Mouse (Mus musculus): Measurements from ENCODE around the gene Grid2ip. TPM values are rescaled to one million over a fixed set of nuclear protein-coding genes. Genes with fewer than 3 reads are reported as not detected.

Gene Grid2ip
- total and polyA plus RNA-seq, 3 experiments: not detected

GRCm38 (mm10) chr5:143441298-143441697 lies 84.2 kb downstream of the Grid2ip start:
- TF ChIP-seq USF2 (conservative IDR thresholded peaks at IDR 0.05; ENCODE audit: low read depth, low read length) (no peak), RAD21 (IDR thresholded peaks at IDR 0.05; ENCODE audit: low read depth, low read length) (no peak), POLR2AphosphoS2 (IDR thresholded peaks at IDR 0.05; ENCODE audit: low read depth, low read length) (no peak), NELFE (IDR thresholded peaks at IDR 0.05; ENCODE audit: low read depth, low read length) (no peak), KAT2A (IDR thresholded peaks at IDR 0.05; ENCODE audit: insufficient replicate concordance, low read length) (no peak), NRF1 (IDR thresholded peaks at IDR 0.05; ENCODE audit: low read depth, low read length) (no peak), UBTF (IDR thresholded peaks at IDR 0.05; ENCODE audit: low read depth, low read length) (no peak), CHD1 (IDR thresholded peaks at IDR 0.05; ENCODE audit: low read depth, low read length) (no peak), ZKSCAN1 (IDR thresholded peaks at IDR 0.05; ENCODE audit: borderline replicate concordance, low read depth, low read length) (no peak), ELF1 (IDR thresholded peaks at IDR 0.05; ENCODE audit: low read depth, low read length) (no peak), JUND (conservative IDR thresholded peaks at IDR 0.05; ENCODE audit: low read depth, low read length) (no peak), E2F4 (IDR thresholded peaks at IDR 0.05; ENCODE audit: insufficient replicate concordance, low read depth, low read length) (no peak), MYC (IDR thresholded peaks at IDR 0.05; ENCODE audit: low read depth, low read length) (no peak), JUN (IDR thresholded peaks at IDR 0.05; ENCODE audit: insufficient read depth, low read depth, low read length) (no peak), HCFC1 (IDR thresholded peaks at IDR 0.05; ENCODE audit: low read depth, low read length) (no peak), RCOR1 (conservative IDR thresholded peaks at IDR 0.05; ENCODE audit: low read depth, low read length) (no peak)
- Histone ChIP-seq H3K36me3 (replicated peaks in 1 of 2; ENCODE audit: control insufficient read depth in 1 of 2, insufficient read depth in 1 of 2, low read length in 1 of 2) (no peaks in the 10 kb centered on the region), H3K27ac (ENCODE audit: insufficient read depth, low read depth) (no peak overlapping the region), H3K9ac (ENCODE audit: insufficient read depth, low read depth) (no peak overlapping the region), H3K27me3 (replicated peaks) (no peaks in the 10 kb centered on the region), H3K4me1 (ENCODE audit: control insufficient read depth in 1 of 2, insufficient read depth in 2 of 2) (peaks cover 4 to 14% of the 10 kb centered on the region in 2 experiments; a peak in 3 of 4 replicates), H3K9me3 (replicated peaks; ENCODE audit: low read length) (no peaks in the 10 kb centered on the region), H3K4me3 (replicated peaks in 1 of 3; ENCODE audit: low read depth in 2 of 3, low read length in 2 of 3, poor library complexity in 1 of 3) (no peak overlapping the region), H3K79me2 (replicated peaks; ENCODE audit: control insufficient read depth, extremely low read depth, insufficient read depth, poor library complexity, severe bottlenecking) (no peaks in the 10 kb centered on the region), H3K4me2 (ENCODE audit: insufficient read depth, low read depth, poor library complexity, severe bottlenecking) (no peak overlapping the region)
- in situ Hi-C loops (cut with MboI; ENCODE audit: low pct_ligation_motif_present, low pct_unique_long_range_greater_than_20kb, low sequenced_read_pairs) (no loop called here), dilution Hi-C loops (cut with MboI; ENCODE audit: extremely low pct_ligation_motif_present, extremely low pct_unique_long_range_greater_than_20kb, low sequenced_read_pairs) (no loop called here)
- no peak for DNase-seq (ENCODE audit: extremely low read depth)

- H3K9ac ChIP-seq (ENCODE audit: insufficient read depth, low read depth): no peak overlapping the region
- TF ChIP-seq BHLHE40 (IDR thresholded peaks at IDR 0.05; ENCODE audit: low read depth, low read length) (peak; percentile 61), MYC (IDR thresholded peaks at IDR 0.05; ENCODE audit: low read depth, low read length) (0 out of 2 replicates have a peak, but pooled peaks have one; percentile 31), MAZ (IDR thresholded peaks at IDR 0.05; ENCODE audit: low read depth, low read length) (no peak), ZNF384 (IDR thresholded peaks at IDR 0.05; ENCODE audit: low read depth, low read length) (peak; percentile 59)
- H3K4me2 ChIP-seq (ENCODE audit: insufficient read depth, low read depth, poor library complexity, severe bottlenecking): no peak overlapping the region
- DNase-seq (ENCODE audit: extremely low read depth): peak; percentile 45
- in situ Hi-C loops (cut with MboI; ENCODE audit: low pct_ligation_motif_present, low pct_unique_long_range_greater_than_20kb, low sequenced_read_pairs): no loop called here
- H3K36me3 ChIP-seq (replicated peaks in 1 of 2; ENCODE audit: control insufficient read depth in 1 of 2, insufficient read depth in 1 of 2, low read length in 1 of 2): no peaks in the 10 kb centered on the region
- no peak overlapping the region for H3K4me3 ChIP-seq (replicated peaks in 1 of 3; ENCODE audit: low read depth in 2 of 3, low read length in 2 of 3, poor library complexity in 1 of 3)
- H3K9me3 ChIP-seq (replicated peaks; ENCODE audit: low read length): no peaks in the 10 kb centered on the region
- H3K79me2 ChIP-seq (replicated peaks; ENCODE audit: control insufficient read depth, extremely low read depth, insufficient read depth, poor library complexity, severe bottlenecking): no peaks in the 10 kb centered on the region
- no peaks in the 10 kb centered on the region for H3K27me3 ChIP-seq (replicated peaks)
- peaks cover 4 to 14% of the 10 kb centered on the region in 2 experiments; a peak in 3 of 4 replicates for H3K4me1 ChIP-seq (ENCODE audit: control insufficient read depth in 1 of 2, insufficient read depth in 2 of 2)
- no peak overlapping the region for H3K27ac ChIP-seq (ENCODE audit: insufficient read depth, low read depth)
- dilution Hi-C loops (cut with MboI; ENCODE audit: extremely low pct_ligation_motif_present, extremely low pct_unique_long_range_greater_than_20kb, low sequenced_read_pairs): no loop called here
Measured at GRCm38 (mm10) chr5:143441753-143442152, 84.6 kb downstream of the Grid2ip start.

Other genes with a start within 250 kb of the Grid2ip start
- 18.2 and 18.3 TPM in 2 replicates for gene Rnf216, start 244.3 kb upstream of the Grid2ip start, total RNA-seq (2012; rRNA removed)
- 15.5 and 17.6 TPM in 2 replicates for gene Rnf216, start 244.3 kb upstream of the Grid2ip start, total RNA-seq (2014; rRNA removed)
- gene Rnf216, start 244.3 kb upstream of the Grid2ip start, polyA plus RNA-seq (2012; ENCODE audit: insufficient read length, low read depth): 30.7 and 33.2 TPM in 2 replicates
- not detected in 2 replicates for gene Olfr718-ps1, start 209.8 kb upstream of the Grid2ip start, total RNA-seq (2012; rRNA removed)
- gene Olfr718-ps1, start 209.8 kb upstream of the Grid2ip start, total RNA-seq (2014; rRNA removed): not detected in 2 replicates
- gene Olfr718-ps1, start 209.8 kb upstream of the Grid2ip start, polyA plus RNA-seq (2012; ENCODE audit: insufficient read length, low read depth): not detected in 2 replicates
- gene Rbak, start 176.6 kb upstream of the Grid2ip start, total RNA-seq (2012; rRNA removed): 3.8 and 4.3 TPM in 2 replicates
- 4.9 and 5.1 TPM in 2 replicates for gene Rbak, start 176.6 kb upstream of the Grid2ip start, total RNA-seq (2014; rRNA removed)
- 6.1 and 6.9 TPM in 2 replicates for gene Rbak, start 176.6 kb upstream of the Grid2ip start, polyA plus RNA-seq (2012; ENCODE audit: insufficient read length, low read depth)
- not detected in 2 replicates for gene Spdye4b, start 176.3 kb upstream of the Grid2ip start, total RNA-seq (2012; rRNA removed)
- gene Spdye4b, start 176.3 kb upstream of the Grid2ip start, total RNA-seq (2014; rRNA removed): not detected in 2 replicates
- not detected in 2 replicates for gene Spdye4b, start 176.3 kb upstream of the Grid2ip start, polyA plus RNA-seq (2012; ENCODE audit: insufficient read length, low read depth)
- gene Spdye4a, start 130.4 kb upstream of the Grid2ip start, total RNA-seq (2012; rRNA removed): not detected in 2 replicates
- not detected in 2 replicates for gene Spdye4a, start 130.4 kb upstream of the Grid2ip start, total RNA-seq (2014; rRNA removed)
- not detected in 2 replicates for gene Spdye4a, start 130.4 kb upstream of the Grid2ip start, polyA plus RNA-seq (2012; ENCODE audit: insufficient read length, low read depth)
- 12.4 and 12.8 TPM in 2 replicates for gene Zfp12, start 122.2 kb upstream of the Grid2ip start, total RNA-seq (2012; rRNA removed)
- 15.9 and 18.8 TPM in 2 replicates for gene Zfp12, start 122.2 kb upstream of the Grid2ip start, total RNA-seq (2014; rRNA removed)
- gene Zfp12, start 122.2 kb upstream of the Grid2ip start, polyA plus RNA-seq (2012; ENCODE audit: insufficient read length, low read depth): 11.2 and 13.1 TPM in 2 replicates
- 2.3 and 3.6 TPM in 2 replicates for gene Zfp316, start 87.3 kb upstream of the Grid2ip start, total RNA-seq (2012; rRNA removed)
- gene Zfp316, start 87.3 kb upstream of the Grid2ip start, total RNA-seq (2014; rRNA removed): 0.84 and 1.1 TPM in 2 replicates
- gene Zfp316, start 87.3 kb upstream of the Grid2ip start, polyA plus RNA-seq (2012; ENCODE audit: insufficient read length, low read depth): 2.0 and 2.1 TPM in 2 replicates
- 0.13 TPM in 1 of 2 replicates, not detected in the other for gene Zfp853, start 63.7 kb upstream of the Grid2ip start, total RNA-seq (2012; rRNA removed)
- gene Zfp853, start 63.7 kb upstream of the Grid2ip start, total RNA-seq (2014; rRNA removed): not detected in 2 replicates
- 0.21 and 0.22 TPM in 2 replicates for gene Zfp853, start 63.7 kb upstream of the Grid2ip start, polyA plus RNA-seq (2012; ENCODE audit: insufficient read length, low read depth)
- 32.7 and 39.7 TPM in 2 replicates for gene E130309D02Rik, start 42.0 kb upstream of the Grid2ip start, total RNA-seq (2012; rRNA removed)
- gene E130309D02Rik, start 42.0 kb upstream of the Grid2ip start, total RNA-seq (2014; rRNA removed): 22.8 and 23.7 TPM in 2 replicates
- gene E130309D02Rik, start 42.0 kb upstream of the Grid2ip start, polyA plus RNA-seq (2012; ENCODE audit: insufficient read length, low read depth): 51.8 and 63.7 TPM in 2 replicates
- 16.3 and 18.7 TPM in 2 replicates for gene Zdhhc4, start 28.1 kb upstream of the Grid2ip start, total RNA-seq (2012; rRNA removed)
- gene Zdhhc4, start 28.1 kb upstream of the Grid2ip start, total RNA-seq (2014; rRNA removed): 19.9 and 22.7 TPM in 2 replicates
- gene Zdhhc4, start 28.1 kb upstream of the Grid2ip start, polyA plus RNA-seq (2012; ENCODE audit: insufficient read length, low read depth): 39.4 and 51.5 TPM in 2 replicates
- gene Kdelr2, start 46.5 kb downstream of the Grid2ip start, total RNA-seq (2012; rRNA removed): 77.7 and 91.7 TPM in 2 replicates
- 105 and 117 TPM in 2 replicates for gene Kdelr2, start 46.5 kb downstream of the Grid2ip start, total RNA-seq (2014; rRNA removed)
- gene Kdelr2, start 46.5 kb downstream of the Grid2ip start, polyA plus RNA-seq (2012; ENCODE audit: insufficient read length, low read depth): 53.2 and 75.7 TPM in 2 replicates
- gene Daglb, start 107.2 kb downstream of the Grid2ip start, total RNA-seq (2012; rRNA removed): 10.4 and 10.8 TPM in 2 replicates
- 11.9 and 12.1 TPM in 2 replicates for gene Daglb, start 107.2 kb downstream of the Grid2ip start, total RNA-seq (2014; rRNA removed)
- 10.8 and 11.4 TPM in 2 replicates for gene Daglb, start 107.2 kb downstream of the Grid2ip start, polyA plus RNA-seq (2012; ENCODE audit: insufficient read length, low read depth)
- gene Rac1, start 170.7 kb downstream of the Grid2ip start, total RNA-seq (2012; rRNA removed): 138 and 144 TPM in 2 replicates
- 199 and 201 TPM in 2 replicates for gene Rac1, start 170.7 kb downstream of the Grid2ip start, total RNA-seq (2014; rRNA removed)
- gene Rac1, start 170.7 kb downstream of the Grid2ip start, polyA plus RNA-seq (2012; ENCODE audit: insufficient read length, low read depth): 222 and 256 TPM in 2 replicates

Measured in CH12.LX (cell line).